Mouse (Mus musculus) MEL (cell line): Measurements from ENCODE around the gene Pdss2.

Experiments used
- CTCF ChIP-seq, 3 experiments: IDR thresholded peaks in 2 of 3; conservative IDR thresholded peaks in 1 of 3; 2 replicates each; pipeline ENCODE4 v1.5.1; 2011 to 2012; ENCODE audit warnings: low read length in 3 of 3, low read depth in 2 of 3, mild to moderate bottlenecking in 2 of 3, improper control_type of control experiment in 1 of 3, inconsistent platforms in 1 of 3, mixed read lengths in 1 of 3, moderate library complexity in 1 of 3; ENCODE audit not compliant: control insufficient read depth in 1 of 3, insufficient read depth in 1 of 3, poor library complexity in 1 of 3, severe bottlenecking in 1 of 3
- HCFC1 ChIP-seq: IDR thresholded peaks from 2 replicates; pipeline ENCODE4 v1.6.1; 2012; ENCODE audit warnings: low read depth, mild to moderate bottlenecking, inconsistent platforms, low read length, improper control_type of control experiment, moderate library complexity
- POLR2A ChIP-seq, 2 experiments: IDR thresholded peaks; 2 replicates each; pipeline ENCODE4 v1.6.1; 2011 to 2012; ENCODE audit warnings: low read length in 2 of 2, mild to moderate bottlenecking in 2 of 2, control low read depth in 1 of 2, improper control_type of control experiment in 1 of 2, low read depth in 1 of 2, moderate library complexity in 1 of 2; ENCODE audit not compliant: control insufficient read depth in 1 of 2, insufficient read depth in 1 of 2, poor library complexity in 1 of 2
- POLR2AphosphoS2 ChIP-seq: IDR thresholded peaks from 2 replicates; pipeline ENCODE4 v1.6.1; 2011; ENCODE audit warnings: low read length, improper control_type of control experiment
- TCF12 ChIP-seq: IDR thresholded peaks from 2 replicates; pipeline ENCODE4 v1.6.1; 2014; ENCODE audit warnings: low read depth, mild to moderate bottlenecking, inconsistent platforms, low read length, improper control_type of control experiment, moderate library complexity
- ZMIZ1 ChIP-seq: IDR thresholded peaks from 2 replicates; pipeline ENCODE4 v1.6.1; 2012; ENCODE audit warnings: low read depth, mild to moderate bottlenecking, inconsistent platforms, low read length, improper control_type of control experiment, moderate library complexity

GRCm38 (mm10) chr10:43489550-43489949 lies 268.3 kb downstream of the Pdss2 start:
- TF ChIP-seq HCFC1 (no peak), POLR2A (IDR thresholded peaks at IDR 0.05; ENCODE audit: control insufficient read depth in 1 of 2, insufficient read depth in 1 of 2, low read depth in 1 of 2, low read length in 2 of 2, poor library complexity in 1 of 2) (no peak), CTCF (IDR thresholded peaks at IDR 0.05 in 2 of 3, conservative IDR thresholded peaks at IDR 0.05 in 1 of 3; ENCODE audit: control insufficient read depth in 1 of 3, insufficient read depth in 1 of 3, low read depth in 2 of 3, low read length in 3 of 3, poor library complexity in 1 of 3, severe bottlenecking in 1 of 3) (no peak), TCF12 (no peak), POLR2AphosphoS2 (no peak), ZMIZ1 (no peak)
